Mouse (Mus musculus): Measurements from ENCODE around the gene Iqcg.

DNA sequence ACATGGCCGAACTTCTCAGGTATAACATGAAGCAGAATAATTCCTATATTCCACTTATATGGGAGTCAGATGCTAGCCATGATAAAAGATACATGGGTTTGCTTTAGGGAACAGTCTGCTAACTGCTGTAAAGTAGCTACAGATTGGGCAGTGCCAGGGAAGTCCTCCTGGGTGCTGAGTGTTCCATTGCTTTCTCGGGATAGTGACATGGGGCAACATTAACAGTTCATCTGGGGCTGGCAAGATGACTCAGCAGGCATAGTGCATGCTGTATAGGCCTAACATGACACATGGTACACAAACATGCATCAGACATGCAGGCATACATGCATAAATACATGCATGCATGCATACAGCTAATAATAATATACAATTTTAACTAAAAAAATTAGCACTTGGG is 28.0 kb upstream of the Iqcg start:
- TF ChIP-seq CTCF (conservative IDR thresholded peaks at IDR 0.05 in 1 of 2, IDR thresholded peaks at IDR 0.05 in 1 of 2; ENCODE audit: low read depth in 2 of 2, low read length in 2 of 2), result no peak
- no peak for TF ChIP-seq SIN3A (IDR thresholded peaks at IDR 0.05; ENCODE audit: low read length)
- TF ChIP-seq EP300 (IDR thresholded peaks at IDR 0.05; ENCODE audit: low read length), result no peak
- no peak for TF ChIP-seq CHD2 (IDR thresholded peaks at IDR 0.05; ENCODE audit: low read length)
- TF ChIP-seq PAX5 (IDR thresholded peaks at IDR 0.05; ENCODE audit: low read length), result no peak
- no peak for TF ChIP-seq POLR2A (IDR thresholded peaks at IDR 0.05; ENCODE audit: low read depth, low read length)
- no peak for TF ChIP-seq POLR2AphosphoS2 (IDR thresholded peaks at IDR 0.05; ENCODE audit: low read depth, low read length)
- TF ChIP-seq NELFE (IDR thresholded peaks at IDR 0.05; ENCODE audit: low read depth, low read length), result no peak
